Mouse (Mus musculus) right cerebral cortex, postnatal 4 days (tissue): ENCODE data around the gene Mettl21c.
"Not testable (repeated sequence)": the region's sequence is repeated elsewhere in the genome, so short reads cannot be mapped to it uniquely, and the experiment has no call there.

Experiments
- DNase-seq: peaks from one replicate; pipeline ENCODE4 v3.0.0-alpha.2; 2022

Gene Mettl21c

DNA sequence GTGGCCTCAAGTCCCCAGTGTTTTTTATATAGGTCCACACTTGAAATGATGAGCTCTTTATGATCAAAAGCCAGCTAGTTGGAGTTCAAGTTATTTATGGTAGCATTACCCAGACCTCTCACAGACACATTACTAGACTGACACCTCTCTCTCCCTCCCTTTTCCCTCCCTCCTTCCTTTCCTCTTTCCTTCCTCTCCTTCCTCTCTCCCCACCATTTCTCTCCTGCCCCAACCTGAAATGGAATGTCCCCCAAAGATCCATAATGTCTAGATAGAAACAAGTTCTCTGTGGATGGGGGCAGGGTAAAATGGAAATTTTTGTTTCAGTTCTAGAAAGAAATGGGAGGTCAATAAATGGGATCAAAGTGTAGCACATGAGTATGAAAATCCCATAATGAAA lies at the start of gene Mettl21c:
Mettl21c (minus strand) TSS at position 101 of the 400 bp plus-strand sequence.
- DNase-seq: no peak

- peak; percentile 43 for DNase-seq
Measured at GRCm38 (mm10) chr1:44064625-44065024, 44.8 kb upstream of the Mettl21c start.

GRCm38 (mm10) chr1:44063439-44063838 lies 43.6 kb upstream of the Mettl21c start:
- DNase-seq: no peak

- no peak for DNase-seq
Measured at GRCm38 (mm10) chr1:44061836-44062235, 42.0 kb upstream of the Mettl21c start, which contains the start of gene Gm8251. Gene Gm8251 (minus strand): TSS chr1:44061936.

DNA sequence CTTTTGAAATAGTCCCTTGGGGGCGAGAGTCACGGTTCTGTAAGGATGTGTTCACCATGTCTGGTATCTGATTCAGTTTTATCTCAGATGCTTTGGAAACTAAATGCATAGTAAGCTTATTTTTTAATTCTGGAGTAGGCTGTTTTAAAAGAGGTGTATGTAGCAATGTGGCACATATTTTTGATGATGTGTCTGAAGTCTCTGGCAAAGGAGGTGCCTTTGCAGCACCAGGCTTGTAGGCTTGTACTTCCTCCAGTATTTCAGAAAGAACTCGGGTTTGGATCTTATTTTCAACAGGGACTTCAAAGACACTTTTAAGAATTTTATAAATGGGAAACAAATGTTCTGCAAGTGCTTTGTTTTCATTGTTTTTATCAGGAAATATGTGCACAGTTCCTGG lies 38.0 kb upstream of the Mettl21c start:
- DNase-seq: no peak

DNA sequence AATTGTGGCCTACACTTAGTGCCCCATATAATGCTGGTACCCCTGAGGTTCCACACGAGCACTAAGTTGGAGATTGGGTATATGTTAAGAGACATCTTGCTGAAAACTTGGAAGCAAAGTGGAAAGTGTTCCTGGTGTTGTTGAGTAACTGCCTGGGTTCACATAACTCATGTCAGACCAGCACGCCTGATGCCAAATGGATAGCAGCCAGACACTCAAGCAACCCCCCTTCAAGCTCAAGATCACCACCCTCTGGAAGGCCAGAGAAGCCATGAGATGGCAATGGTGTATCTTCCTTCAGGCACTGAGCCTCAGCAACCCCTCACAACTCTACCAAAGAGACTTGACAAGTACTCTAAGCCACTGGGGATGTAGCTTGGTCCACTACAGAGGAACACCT lies 26.7 kb upstream of the Mettl21c start:
- no peak for DNase-seq

- DNase-seq: not testable (repeated sequence)
Measured at GRCm38 (mm10) chr1:44045689-44046088, 25.9 kb upstream of the Mettl21c start.

DNA sequence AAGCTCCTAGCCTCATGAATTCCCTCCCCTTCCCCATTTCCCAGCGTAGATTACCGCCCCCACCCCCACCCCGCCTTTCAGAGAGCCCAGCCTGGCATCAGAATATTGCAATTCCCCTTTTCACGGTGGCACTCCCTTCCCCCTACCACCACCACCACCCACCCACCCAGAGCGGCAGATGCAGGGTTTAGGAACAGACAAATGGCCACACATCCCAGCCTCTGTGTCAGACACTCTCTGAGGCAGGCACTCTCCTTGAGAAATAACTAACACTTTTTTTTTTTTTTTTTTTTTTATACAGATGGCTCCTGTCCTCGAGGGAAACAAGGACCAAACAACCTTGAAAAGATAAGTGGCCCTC lies 22.7 kb upstream of the Mettl21c start:
- peak; percentile 5 for DNase-seq

- DNase-seq: peak; percentile 74
Measured at GRCm38 (mm10) chr1:44041797-44042554, 22.1 kb upstream of the Mettl21c start.

DNA sequence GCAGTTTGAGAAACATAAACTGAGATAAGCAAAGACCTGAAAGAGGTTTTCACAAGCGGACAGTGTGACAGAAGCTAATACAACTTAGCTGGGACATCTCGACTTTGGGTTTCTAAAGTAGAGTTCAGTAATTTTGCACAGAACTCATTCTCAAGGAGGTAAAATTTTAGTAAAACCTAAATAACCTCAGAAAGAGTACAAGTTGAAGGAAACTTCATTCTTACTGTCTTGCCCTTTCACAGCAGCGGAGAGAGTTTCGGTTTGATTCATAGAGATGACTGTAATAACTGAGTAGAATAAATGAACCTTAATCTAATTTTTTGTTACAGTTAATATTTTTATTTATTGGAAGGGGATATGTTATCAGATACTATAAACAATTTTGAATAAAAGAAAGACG lies 13.1 kb upstream of the Mettl21c start:
- no peak for DNase-seq

DNA sequence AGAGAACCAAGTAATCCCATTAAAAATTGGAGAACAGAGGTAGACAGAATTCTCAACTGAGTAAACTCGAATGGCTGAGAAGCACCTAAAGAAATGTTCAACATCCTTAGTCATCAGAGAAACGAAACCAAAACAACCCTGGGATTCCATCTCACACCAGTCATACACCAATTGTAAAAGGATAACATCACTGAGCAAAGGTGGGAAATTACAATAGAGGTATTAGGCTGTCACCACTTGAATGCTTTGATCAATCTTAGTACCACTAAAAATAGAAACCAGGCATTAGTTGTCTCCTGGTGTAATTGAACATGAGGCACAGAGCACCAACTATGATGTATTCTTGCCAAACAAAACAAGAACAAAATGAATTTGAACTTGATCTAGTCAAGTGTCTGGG lies 12.4 kb upstream of the Mettl21c start:
- DNase-seq: no peak

GRCm38 (mm10) chr1:44027651-44028050 lies 7.8 kb upstream of the Mettl21c start:
- no peak for DNase-seq

GRCm38 (mm10) chr1:44022656-44023055 lies 2.8 kb upstream of the Mettl21c start:
- DNase-seq: no peak

- no peak for DNase-seq
Measured at GRCm38 (mm10) chr1:44015556-44015955, 4.3 kb downstream of the Mettl21c start.

GRCm38 (mm10) chr1:44004513-44004912 lies 15.3 kb downstream of the Mettl21c start:
- no peak for DNase-seq

GRCm38 (mm10) chr1:43996914-43997589 lies 22.8 kb downstream of the Mettl21c start:
- DNase-seq: no peak

DNA sequence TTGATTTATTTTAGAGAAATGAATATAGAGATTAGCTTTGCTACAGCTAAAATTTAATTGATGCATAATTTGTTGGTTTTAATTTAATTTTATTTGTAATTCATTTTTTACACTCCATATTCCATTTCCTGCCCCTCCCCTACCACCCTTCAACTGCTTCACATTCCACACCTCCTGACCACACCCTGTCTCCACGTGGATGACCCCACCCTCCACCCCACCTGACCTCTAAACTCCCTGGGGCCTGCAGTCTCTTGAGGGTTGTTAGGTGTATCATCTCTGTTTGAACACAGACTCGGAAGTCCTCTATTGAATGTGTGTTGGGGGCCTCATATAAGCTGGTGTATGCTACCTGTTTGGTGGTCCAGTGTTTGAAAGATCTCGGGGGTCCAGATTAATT lies 48.7 kb downstream of the Mettl21c start:
- no peak for DNase-seq

- DNase-seq: no peak
Measured at GRCm38 (mm10) chr1:43969361-43969760, 50.5 kb downstream of the Mettl21c start.

DNA sequence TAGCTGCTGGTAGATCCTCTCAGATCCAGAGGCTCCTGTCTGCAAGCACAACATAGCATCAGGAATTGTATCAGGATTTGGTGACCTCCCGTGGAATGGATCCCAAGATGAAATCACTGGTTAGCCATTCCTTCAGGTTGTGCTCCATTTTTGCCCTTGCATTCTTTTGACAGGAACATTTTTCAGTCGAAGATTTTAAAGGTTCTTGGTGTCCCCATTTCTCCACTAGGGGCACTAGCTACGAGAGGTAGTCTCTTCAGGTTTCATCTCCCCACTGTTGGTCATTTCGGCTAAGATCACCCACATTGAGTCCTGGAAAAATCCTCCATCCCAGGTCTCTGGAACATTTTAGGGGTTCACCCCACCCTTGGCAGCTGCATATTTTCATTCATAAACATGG lies 53.1 kb downstream of the Mettl21c start:
- DNase-seq: no peak

GRCm38 (mm10) chr1:43964381-43964780 lies 55.5 kb downstream of the Mettl21c start:
- DNase-seq: no peak
